Mouse (Mus musculus) A20 (cell line): ENCODE data around the gene H2al1e.
"Not testable (repeated sequence)": the region's sequence is repeated elsewhere in the genome, so short reads cannot be mapped to it uniquely, and the experiment has no call there.

Experiments used
- DNase-seq: peaks from one replicate; pipeline ENCODE4 v3.0.0-alpha.2; 2011; ENCODE audit warnings: low read depth, low spot score

Gene H2al1e

GRCm38 (mm10) chrX:11311634-11312033 is at the start of gene H2al1e:
H2al1e (plus strand) TSS chrX:11311934.
- not testable (repeated sequence) for DNase-seq

DNA sequence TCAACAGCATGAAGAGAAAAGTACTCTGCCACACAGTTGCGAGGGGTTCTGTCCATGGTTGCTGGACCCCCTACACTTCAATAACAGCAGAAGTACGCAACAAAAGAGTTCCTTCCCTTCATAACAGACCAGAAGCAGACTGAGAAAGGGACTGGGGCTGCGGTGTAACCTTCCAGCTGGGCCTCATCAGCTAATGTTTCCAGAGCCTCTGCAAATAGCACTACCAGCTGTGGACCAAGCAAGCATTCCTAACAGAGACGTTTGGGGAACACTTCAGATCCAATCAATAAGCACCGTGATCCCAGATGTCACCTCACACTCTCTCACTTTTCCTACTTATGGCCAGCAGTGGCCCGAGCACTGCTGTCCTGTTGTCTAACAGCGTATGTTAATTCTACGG is 46.8 kb upstream of the H2al1e start:
- no peak for DNase-seq

DNA sequence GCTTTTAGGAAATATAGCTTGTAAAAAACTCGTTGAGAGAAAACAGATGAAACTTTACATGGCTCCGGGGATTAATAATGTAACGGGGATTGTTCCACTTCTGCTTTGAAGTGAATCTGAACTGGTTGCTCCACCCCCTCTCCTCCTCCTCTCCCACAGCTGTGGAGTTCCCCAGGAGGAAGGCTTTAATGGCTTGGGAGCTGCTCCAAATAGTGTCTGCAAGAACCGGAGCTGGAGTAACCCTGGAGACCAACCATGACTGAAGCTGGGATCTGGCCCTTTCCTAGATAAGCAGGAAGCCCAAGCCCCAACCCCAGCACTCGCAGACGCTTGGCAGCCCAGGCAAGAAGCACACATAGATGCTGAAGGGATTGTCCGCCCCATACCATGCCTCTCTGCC is 43.9 kb upstream of the H2al1e start:
- DNase-seq = no peak

DNA sequence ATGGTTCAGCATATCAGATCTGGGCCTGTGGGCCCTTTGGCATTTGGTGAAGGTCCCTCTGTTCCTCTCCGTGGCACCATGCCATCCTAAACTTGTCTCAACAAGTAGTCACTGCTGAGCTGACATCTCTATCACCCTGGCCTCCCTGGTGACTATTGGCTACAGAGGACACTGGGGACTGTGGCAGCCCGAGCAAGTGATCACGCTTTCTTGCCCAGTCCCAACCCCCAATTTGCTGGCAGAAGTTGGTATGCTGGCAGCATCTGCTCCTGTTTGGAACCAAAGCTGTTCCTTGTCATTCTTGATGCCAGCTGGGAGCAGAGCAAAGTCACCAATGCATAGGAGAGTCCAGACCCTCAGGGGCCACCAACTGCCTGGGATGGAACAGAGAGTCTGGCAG is 42.7 kb upstream of the H2al1e start:
- no peak for DNase-seq

DNA sequence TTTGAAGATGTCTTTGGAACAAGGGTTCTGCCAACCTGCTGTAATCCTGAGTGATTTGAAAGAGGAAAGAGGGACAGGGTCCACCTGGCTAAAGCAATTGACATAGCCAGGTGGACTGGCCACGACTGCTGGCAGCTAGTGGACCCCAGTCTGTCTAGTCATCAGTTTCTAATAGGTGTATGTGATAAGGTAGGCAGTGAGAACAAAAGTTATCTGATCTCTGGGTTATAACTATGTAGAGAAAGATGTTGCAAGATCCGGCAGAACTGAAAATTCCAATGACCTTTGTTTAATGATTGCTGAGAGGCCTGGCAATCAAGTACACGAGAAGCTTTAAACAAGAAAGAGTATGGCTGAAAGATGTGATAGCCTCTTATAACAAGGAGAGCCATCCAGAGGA is 38.5 kb upstream of the H2al1e start:
- DNase-seq = no peak

GRCm38 (mm10) chrX:11277083-11277482 is 34.7 kb upstream of the H2al1e start:
- DNase-seq = no peak

GRCm38 (mm10) chrX:11280741-11281140 is 31.0 kb upstream of the H2al1e start:
- DNase-seq = no peak

DNA sequence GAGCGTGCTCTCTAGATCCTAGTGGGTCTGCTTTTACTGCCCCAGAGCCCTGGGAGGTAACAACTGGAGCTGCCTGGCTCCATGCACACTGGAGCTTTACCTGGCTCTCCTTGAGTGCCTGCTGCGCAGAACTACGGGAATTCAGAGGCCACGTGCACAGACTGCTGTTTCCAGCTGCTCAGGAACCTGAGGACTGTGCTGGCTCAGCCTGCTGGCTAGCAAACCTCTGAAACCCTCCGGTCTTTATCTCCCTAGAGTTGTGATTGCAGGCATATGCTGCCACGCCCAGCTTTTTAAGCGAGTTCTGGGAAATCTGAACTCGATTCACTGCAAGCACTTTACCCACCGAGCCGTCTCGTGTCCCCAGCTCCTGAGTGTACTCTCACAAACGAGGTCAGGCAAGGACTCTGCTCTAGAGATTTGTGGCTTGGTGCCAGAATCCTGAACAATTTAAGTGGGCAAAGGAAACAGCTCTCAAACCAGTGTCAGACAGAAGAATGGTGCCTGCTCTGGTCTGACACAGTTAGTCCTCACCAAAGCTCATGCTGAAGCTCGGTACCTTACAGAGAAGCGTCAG is 23.3 kb upstream of the H2al1e start:
- DNase-seq = no peak

GRCm38 (mm10) chrX:11289244-11289643 is 22.5 kb upstream of the H2al1e start:
- no peak for DNase-seq

GRCm38 (mm10) chrX:11298957-11299356 is 12.8 kb upstream of the H2al1e start, which contains the start of gene H2al1a:
H2al1a (plus strand) TSS chrX:11299257.
- not testable (repeated sequence) for DNase-seq

- DNase-seq = not testable (repeated sequence)
Observed at GRCm38 (mm10) chrX:11302132-11302531, 9.6 kb upstream of the H2al1e start, which contains the start of gene H2al1b. H2al1b (plus strand) TSS chrX:11302432.

- DNase-seq = not testable (repeated sequence)
Observed at GRCm38 (mm10) chrX:11305355-11305754, 6.4 kb upstream of the H2al1e start, which contains the start of gene H2al1c. H2al1c (plus strand) TSS chrX:11305655.

- DNase-seq = not testable (repeated sequence)
Observed at GRCm38 (mm10) chrX:11308524-11308923, 3.2 kb upstream of the H2al1e start, which contains the start of gene H2al1d. H2al1d (plus strand) TSS chrX:11308824.

DNA sequence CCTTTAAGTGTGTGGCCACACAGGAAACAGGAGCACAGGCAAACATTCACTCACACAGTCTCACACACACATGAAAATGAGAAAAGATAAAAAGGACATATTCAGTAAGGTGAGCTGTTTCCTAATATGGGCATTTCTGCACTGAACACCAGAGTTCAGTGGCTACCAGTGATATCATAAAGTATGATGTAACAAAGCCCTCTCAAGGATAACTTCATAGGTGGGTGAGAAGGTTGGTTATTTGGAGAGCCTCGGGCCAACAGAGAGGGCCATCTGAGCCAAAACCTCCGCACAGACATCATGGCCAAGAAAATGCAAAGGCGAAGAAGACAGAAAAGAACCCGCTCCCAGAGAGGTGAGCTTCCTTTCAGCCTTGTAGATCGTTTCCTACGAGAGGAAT is 3.1 kb downstream of the H2al1e start, which contains the start of gene H2al1f:
H2al1f (plus strand) TSS at position 301 of the 400 bp plus-strand sequence.
- not testable (repeated sequence) for DNase-seq

GRCm38 (mm10) chrX:11317956-11318355 is 6.2 kb downstream of the H2al1e start, which contains the start of gene H2al1g:
H2al1g (plus strand) TSS chrX:11318256.
- DNase-seq = not testable (repeated sequence)

DNA sequence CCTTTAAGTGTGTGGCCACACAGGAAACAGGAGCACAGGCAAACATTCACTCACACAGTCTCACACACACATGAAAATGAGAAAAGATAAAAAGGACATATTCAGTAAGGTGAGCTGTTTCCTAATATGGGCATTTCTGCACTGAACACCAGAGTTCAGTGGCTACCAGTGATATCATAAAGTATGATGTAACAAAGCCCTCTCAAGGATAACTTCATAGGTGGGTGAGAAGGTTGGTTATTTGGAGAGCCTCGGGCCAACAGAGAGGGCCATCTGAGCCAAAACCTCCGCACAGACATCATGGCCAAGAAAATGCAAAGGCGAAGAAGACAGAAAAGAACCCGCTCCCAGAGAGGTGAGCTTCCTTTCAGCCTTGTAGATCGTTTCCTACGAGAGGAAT is 9.5 kb downstream of the H2al1e start, which contains the start of gene H2al1h:
H2al1h (plus strand) TSS at position 301 of the 400 bp plus-strand sequence.
- DNase-seq = not testable (repeated sequence)

DNA sequence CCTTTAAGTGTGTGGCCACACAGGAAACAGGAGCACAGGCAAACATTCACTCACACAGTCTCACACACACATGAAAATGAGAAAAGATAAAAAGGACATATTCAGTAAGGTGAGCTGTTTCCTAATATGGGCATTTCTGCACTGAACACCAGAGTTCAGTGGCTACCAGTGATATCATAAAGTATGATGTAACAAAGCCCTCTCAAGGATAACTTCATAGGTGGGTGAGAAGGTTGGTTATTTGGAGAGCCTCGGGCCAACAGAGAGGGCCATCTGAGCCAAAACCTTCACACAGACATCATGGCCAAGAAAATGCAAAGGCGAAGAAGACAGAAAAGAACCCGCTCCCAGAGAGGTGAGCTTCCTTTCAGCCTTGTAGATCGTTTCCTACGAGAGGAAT is 12.6 kb downstream of the H2al1e start, which contains the start of gene H2al1i:
H2al1i (plus strand) TSS at position 301 of the 400 bp plus-strand sequence.
- DNase-seq = not testable (repeated sequence)

DNA sequence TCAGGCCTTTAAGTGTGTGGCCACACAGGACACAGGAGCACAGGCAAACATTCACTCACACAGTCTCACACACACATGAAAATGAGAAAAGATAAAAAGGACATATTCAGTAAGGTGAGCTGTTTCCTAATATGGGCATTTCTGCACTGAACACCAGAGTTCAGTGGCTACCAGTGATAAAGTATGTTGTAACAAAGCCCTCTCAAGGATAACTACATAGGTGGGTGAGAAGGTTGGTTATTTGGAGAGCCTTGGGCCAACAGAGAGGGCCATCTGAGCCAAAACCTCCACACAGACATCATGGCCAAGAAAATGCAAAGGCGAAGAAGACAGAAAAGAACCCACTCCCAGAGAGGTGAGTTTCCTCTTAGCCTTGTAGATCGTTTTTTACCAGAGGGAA is 15.8 kb downstream of the H2al1e start, which contains the start of gene H2al1j:
H2al1j (plus strand) TSS at position 301 of the 400 bp plus-strand sequence.
- not testable (repeated sequence) for DNase-seq

- no peak for DNase-seq
Observed at GRCm38 (mm10) chrX:11345762-11346161, 34.0 kb downstream of the H2al1e start.

DNA sequence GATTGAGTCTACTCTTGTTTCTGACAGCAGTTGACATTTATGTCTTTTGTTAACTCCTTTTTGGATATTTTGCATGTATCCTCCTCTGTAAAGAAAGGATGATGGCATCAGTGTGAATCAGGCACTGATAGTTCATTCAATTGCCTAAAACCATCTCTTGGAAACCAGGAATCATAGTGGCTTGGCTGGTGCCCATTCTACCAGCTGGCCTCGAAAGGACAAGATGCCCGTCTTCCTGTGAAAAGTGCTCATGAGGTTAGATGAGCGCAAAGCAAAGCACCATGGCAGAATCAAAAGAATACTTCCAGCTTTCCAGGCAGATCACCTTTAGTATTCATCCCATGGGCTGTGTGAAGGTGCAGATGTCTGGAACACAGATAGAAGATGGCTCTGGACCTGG is 35.0 kb downstream of the H2al1e start:
- DNase-seq = no peak

DNA sequence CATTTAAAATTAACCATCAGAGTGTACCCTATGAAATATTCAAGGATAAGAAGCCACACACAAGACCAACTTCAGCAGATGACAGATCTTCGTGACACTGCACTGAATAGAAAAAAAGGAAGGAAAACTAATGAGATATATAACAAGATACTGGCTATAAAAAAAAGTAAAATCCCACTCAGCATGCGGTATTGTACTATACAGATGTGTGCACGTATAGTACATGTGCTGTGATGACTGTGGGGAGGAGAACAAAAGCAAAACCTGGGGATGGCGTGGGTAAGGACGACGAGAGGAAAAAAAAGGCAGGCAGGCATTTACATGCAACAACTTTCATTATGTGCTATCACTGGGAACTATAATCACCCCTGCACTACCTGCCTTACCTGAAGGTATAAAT is 49.1 kb downstream of the H2al1e start:
- DNase-seq = peak; percentile 30

DNA sequence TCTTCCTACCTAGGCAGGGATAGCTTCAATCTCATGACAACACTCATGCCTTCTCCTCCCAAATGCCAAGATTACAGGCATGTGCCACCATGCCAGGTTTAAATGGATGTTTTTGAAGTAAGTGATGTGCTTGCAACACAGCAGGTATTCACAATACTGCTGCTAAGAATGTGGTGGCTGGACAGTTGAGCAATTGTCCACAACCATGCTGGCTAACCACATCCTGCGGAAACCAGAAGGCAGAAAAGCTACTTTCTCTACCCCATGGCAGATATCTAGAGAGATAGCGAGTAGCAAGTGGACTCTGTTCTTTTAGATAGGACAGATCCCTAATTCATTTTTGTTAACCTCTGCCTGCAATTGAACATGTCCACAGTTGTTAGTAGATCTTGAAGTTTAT is 49.5 kb downstream of the H2al1e start:
- peak; percentile 11 for DNase-seq
